Mouse (Mus musculus): ENCODE data around the gene Sord.
A peak's percentile ranks its signal among the peaks of the same experiment; 100 is the strongest.

The Sord gene

GRCm38 (mm10) chr2:122241226-122241625 lies 6.7 kb downstream of the Sord start:
- DNase-seq = peak; percentile 45

DNA sequence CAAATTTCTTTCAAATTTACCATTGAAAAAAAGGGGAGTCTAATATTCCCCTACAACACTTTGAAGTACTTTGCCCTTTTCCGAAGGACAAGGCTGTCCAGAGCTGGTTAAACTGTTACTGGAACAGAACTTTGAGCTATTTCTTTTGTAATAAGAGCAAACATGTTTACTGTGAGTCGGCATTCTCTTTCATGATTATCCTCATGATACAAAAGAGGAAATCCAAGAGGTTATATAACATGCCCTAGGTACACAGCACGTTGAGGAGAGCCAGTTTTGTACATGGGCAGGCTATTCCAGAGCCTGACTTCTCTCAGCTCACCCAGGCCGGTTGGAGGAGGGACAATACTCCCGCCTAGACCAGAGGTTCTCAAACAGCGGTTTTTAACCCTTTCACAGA lies 7.4 kb downstream of the Sord start:
- DNase-seq = peak; percentile 32

DNA sequence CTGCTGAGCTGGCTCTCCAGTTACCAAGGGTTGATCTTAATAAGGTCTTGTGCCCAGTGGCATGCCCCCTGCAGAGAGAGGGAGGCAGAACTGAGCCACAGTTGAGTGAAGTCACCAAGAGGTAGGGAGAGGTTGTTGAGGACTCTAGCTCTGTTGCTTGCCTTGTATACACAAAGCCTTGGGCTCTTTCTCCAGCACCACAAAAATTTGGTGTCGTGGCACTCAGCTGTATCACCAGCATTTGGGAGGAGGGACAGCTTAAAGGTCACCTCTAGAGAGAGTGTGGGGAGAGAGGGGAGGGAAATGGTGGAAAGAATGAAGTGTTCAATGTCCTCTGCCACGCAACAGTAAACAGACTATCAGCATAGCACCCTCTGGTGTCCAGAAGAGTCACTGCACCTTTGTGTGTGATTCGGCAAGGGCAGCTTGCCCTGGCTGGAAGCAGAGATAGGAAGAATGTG lies 9.2 kb downstream of the Sord start:
- DNase-seq = peak; percentile 84

GRCm38 (mm10) chr2:122247786-122248185 lies 13.2 kb downstream of the Sord start:
- DNase-seq = no peak

GRCm38 (mm10) chr2:122255997-122256396 lies 21.4 kb downstream of the Sord start:
- no peak for DNase-seq

GRCm38 (mm10) chr2:122260729-122261128 lies 26.2 kb downstream of the Sord start:
- DNase-seq = no peak

DNA sequence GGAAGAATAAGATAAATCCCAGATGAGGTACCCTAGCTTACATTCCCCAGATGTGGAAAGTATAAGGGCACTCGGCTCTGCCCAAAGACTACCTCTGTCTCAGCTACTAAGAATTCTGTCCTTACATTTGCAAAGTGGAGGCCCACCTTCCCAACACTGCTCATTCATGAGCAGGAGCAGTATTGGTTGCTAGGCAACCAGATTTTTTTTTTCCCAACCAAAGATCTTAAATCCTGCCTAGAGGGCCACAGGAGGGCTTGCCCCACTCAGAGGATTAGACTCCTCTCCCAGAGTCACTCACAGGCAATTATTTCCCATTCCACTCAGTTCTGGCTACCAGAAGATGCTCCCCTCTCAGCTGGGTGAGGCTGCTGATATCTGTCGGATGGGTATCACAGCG lies 30.1 kb downstream of the Sord start:
- DNase-seq = no peak

GRCm38 (mm10) chr2:122266407-122267193 lies 32.1 kb downstream of the Sord start:
- peak; percentile 29 for DNase-seq

- no peak for DNase-seq
Measured at GRCm38 (mm10) chr2:122278769-122279168, 44.2 kb downstream of the Sord start.

- DNase-seq = no peak
Measured at GRCm38 (mm10) chr2:122284091-122284490, 49.5 kb downstream of the Sord start.

- no peak for DNase-seq
Measured at GRCm38 (mm10) chr2:122286137-122286536, 51.6 kb downstream of the Sord start.

GRCm38 (mm10) chr2:122294916-122295315 lies 60.4 kb downstream of the Sord start:
- no peak for DNase-seq

DNA sequence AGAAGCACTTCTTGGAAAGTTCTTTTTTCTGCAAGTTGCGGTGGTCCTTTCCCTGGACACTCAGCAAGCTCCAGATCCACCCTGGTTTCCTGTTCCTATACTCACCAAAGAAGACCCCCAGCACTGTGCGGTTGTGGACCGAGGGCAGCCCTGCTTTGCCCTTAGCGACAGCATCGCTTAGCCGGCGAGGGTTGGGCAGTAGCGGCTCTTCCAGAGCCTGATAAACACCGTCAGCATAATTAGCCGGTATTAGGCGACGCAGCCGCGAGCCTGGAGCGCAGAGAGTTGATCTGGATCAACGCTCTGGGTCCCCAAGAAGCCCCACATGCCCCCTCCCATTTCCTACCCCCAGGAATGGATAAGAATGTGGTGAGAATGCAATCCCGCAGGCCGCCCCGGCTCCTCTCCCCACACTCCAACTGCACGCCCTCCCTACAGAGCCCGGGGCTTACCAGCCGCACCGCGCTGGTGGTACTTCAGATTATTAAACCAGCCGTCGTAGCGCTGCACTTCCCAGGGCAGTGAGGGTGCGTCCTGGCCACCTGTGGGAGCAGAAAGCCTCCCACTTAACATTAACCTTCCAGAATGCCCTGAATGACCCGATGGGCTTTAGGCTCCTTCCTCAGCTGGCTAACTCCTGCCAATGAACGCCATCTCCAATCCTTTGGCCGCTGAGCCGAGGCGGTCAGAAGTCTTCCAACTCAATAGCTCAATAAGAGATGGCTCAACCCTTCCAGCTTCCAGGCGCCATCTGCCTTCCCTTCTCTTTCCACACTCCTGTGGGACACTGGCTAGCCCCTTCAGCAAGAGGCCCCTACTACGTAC lies 62.9 kb downstream of the Sord start:
- DNase-seq = peak; percentile 4

DNA sequence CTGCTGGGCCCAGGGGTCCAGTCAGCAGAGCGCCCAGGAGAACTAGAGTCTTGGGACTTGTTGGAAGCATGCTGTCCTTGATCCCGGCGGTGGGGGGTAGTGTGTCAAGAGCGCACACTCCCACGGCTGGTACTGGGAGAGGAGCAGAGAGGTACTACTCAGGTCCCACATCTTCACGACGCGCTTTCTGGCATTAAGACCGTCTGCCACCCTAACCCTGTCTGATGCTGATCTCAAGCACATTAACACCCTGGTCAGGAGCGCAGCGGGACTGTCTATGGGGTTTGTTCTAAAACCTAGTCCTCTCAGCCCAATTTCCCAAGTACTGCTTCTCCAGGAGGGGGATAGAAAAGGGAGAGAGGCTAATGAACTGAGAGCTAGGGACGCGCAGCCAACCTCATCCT lies 63.5 kb downstream of the Sord start, which contains the start of gene Duox2:
Gene Duox2, minus strand, starts transcription at position 354 of the 404 bp plus-strand sequence.
- no peak for DNase-seq

GRCm38 (mm10) chr2:122298596-122299490 lies 64.3 kb downstream of the Sord start, which contains the start of gene Duoxa2:
Gene Duoxa2, plus strand, starts transcription at chr2:122298900.
- peak; percentile 27 for DNase-seq

DNA sequence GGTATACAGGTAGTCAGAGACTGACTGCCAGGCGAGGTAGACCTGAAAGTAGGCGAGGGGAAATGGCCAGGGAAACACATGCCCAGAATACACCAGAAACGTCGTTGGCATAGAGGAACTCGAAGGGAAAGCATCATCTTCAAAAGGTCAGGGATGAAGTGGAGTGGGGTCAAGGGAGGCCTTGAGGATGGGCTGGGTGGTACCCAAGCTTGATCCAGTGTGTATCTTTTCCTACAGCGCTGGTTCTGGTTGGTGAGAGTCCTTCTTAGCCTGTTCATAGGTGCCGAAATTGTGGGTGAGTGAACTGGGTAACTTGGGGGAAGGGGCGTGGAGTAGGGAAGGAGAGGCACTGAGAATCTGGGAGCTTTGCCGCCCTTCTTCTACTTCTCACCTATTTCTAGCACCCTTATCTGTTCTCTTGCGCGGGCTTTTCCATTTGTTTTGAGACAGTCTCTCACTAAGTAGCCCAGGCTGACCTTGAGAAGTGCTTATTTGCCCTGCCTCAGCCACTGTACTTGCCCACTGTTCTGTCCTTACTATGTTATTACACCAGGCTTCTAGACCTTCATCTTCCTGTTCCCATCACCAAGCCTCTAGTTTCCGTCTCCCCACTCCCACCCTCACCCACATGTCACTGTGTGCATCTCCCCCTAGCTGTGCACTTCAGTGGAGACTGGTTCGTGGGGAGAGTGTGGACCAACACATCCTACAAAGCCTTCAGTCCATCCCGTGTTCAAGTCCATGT lies 65.5 kb downstream of the Sord start:
- DNase-seq = no peak

GRCm38 (mm10) chr2:122300656-122301020 lies 66.1 kb downstream of the Sord start:
- DNase-seq = no peak

- peak; percentile 41 for DNase-seq
Measured at GRCm38 (mm10) chr2:122301081-122301920, 66.8 kb downstream of the Sord start.

GRCm38 (mm10) chr2:122301921-122302573 lies 67.5 kb downstream of the Sord start:
- no peak for DNase-seq

GRCm38 (mm10) chr2:122302574-122303241 lies 68.2 kb downstream of the Sord start:
- DNase-seq = peak; percentile 79
